Mouse (Mus musculus) colon, adult 2 months (tissue): ENCODE measurements around the gene Ero1l. TPM values are rescaled to one million over a fixed set of nuclear protein-coding genes. Genes with fewer than 3 reads are reported as not detected.

Experiments
- polyA plus RNA-seq: library from polyadenylated mRNA; depleted of rRNA; stranded (reverse); fragments of >200 nt; gene quantifications from 2 replicates; pipeline ENCODE4 v1.2.3, GENCODE M21; 2012; rRNA removed

Ero1l gene
- polyA plus RNA-seq = 4.3 and 7.4 TPM in 2 replicates

GRCm38 (mm10) chr14:45318426-45319236 is at the start of gene Ero1l:
Gene Ero1l (minus strand): TSS chr14:45318771.

GRCm38 (mm10) chr14:45350931-45351859 is 32.6 kb upstream of the Ero1l start, which contains the start of gene Styx:
Gene Styx (plus strand): TSS chr14:45351093.

DNA sequence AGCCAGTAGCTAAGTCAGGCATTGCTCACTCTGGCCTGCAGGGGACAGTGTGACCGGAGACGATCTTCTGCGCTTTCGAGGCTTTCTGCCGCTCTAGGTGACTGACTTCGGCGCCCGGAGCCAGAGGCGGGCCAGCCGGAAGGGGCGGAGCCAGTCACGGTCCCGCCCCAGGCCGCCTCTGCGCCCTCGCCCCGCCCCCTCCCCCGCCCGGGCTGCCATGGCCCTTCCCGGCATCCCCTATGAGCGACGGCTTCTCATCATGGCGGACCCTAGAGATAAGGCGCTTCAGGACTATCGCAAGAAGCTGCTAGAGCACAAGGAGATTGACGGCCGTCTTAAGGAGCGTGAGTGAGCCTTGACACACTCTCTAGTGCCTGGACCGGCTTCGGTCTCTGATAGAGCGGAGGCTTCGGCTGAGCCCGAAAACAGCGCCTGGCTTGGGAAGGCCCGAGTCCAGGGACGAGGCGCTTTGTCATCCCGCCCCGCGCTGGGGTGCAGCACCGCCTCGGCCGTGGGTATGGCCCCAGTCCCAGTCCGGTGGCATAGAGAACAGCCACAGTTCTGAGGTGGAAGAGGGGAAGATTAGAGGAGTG is 11.1 kb upstream of the Ero1l start, which contains the start of gene Psmc6:
TSS of gene Psmc6 (plus strand) at position 200 of the 593 bp plus-strand sequence.

Other genes with a start within 250 kb of the Ero1l start
- gene Gpr137c, start 99.1 kb downstream of the Ero1l start, polyA plus RNA-seq = 3.3 and 5.7 TPM in 2 replicates
- 4.5 and 5.7 TPM in 2 replicates for gene Txndc16, start 98.4 kb downstream of the Ero1l start, polyA plus RNA-seq
- gene Psmc6, start 11.0 kb upstream of the Ero1l start, polyA plus RNA-seq = 10.1 and 14.9 TPM in 2 replicates
- gene Styx, start 32.3 kb upstream of the Ero1l start, polyA plus RNA-seq = 19.6 and 29.7 TPM in 2 replicates
- 12.8 and 14.3 TPM in 2 replicates for gene Gnpnat1, start 86.1 kb upstream of the Ero1l start, polyA plus RNA-seq
- gene Fermt2, start 211.3 kb upstream of the Ero1l start, polyA plus RNA-seq = 19.5 and 20.3 TPM in 2 replicates